Comparison of ENCODE assay signal across 19 mouse cellular contexts in the genomic region with DNA sequence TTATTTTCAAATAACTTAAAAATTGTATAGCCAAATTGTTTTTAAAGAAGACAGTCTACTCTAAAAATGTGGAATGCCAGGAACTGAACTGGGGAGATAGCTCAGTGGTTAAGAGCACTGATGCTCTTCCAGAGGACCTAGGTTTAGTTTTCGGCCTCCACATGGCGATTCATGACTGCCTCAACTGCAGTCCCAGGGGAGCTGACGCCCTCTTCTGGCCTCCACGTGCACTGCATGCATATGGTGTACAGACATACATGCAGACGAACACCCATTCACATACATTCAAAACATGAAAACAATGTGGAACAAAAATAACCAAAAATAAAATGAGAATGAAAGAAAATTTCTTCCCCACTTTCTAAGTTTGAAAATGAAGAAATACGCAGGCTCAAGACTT.
A peak's percentile ranks its signal among the peaks of the same experiment; 100 is the strongest.
DNase-seq lines count a peak whose midpoint lies in the region; ATAC-seq and TF ChIP-seq lines count a peak whose summit lies in the region.
"Had no signal": no experiment of that assay in that cellular context is flagged by ENCODE, and none has a peak within 500 bp of the region (broad histone marks: within the 10 kb centered on the region; RNA-seq: fewer than 3 reads in every experiment).

No protein-coding gene starts in this region.

- no peak for TF ChIP-seq POLR2A in liver, adult 2 months (IDR thresholded peaks at IDR 0.05; ENCODE audit: extremely low read depth, insufficient read depth, low read length)
- TF ChIP-seq POLR2A in ES-Bruce4 (IDR thresholded peaks at IDR 0.05; ENCODE audit: insufficient read depth, low read length): no peak
- TF ChIP-seq POLR2A in embryonic fibroblast, embryonic 13.5 days (IDR thresholded peaks at IDR 0.05; ENCODE audit: low read depth, low read length): no peak

- TF ChIP-seq EP300 in ES-Bruce4 (IDR thresholded peaks at IDR 0.05; ENCODE audit: insufficient read depth, low read depth, low read length): no peak

- H3K9ac ChIP-seq in forebrain, postnatal 0 days: no peak overlapping the region
- no peak overlapping the region for H3K9ac ChIP-seq in forebrain, embryonic 12.5 days
- no peak overlapping the region for H3K9ac ChIP-seq in liver, adult 2 months (ENCODE audit: low read depth, low read length)
- H3K9ac ChIP-seq in liver, embryonic 12.5 days: no peak overlapping the region
- no peak overlapping the region for H3K9ac ChIP-seq in ES-Bruce4 (ENCODE audit: low read depth, poor library complexity, severe bottlenecking)
- H3K9ac ChIP-seq in hindbrain, embryonic 11.5 days (ENCODE audit: low read depth, low read length): no peak overlapping the region
- H3K9ac ChIP-seq: heart, embryonic 15.5 days; limb, embryonic 13.5 days; lung, embryonic 15.5 days; midbrain, embryonic 13.5 days had no signal

- no peaks in the 10 kb centered on the region for H3K79me2 ChIP-seq in liver, adult 2 months (ENCODE audit: control insufficient read depth, insufficient read depth, low read length)

- H3K4me1 ChIP-seq in forebrain, postnatal 0 days (ENCODE audit: insufficient read depth): no peaks in the 10 kb centered on the region; the same call in 1 of the 2 replicates
- H3K4me1 ChIP-seq in forebrain, embryonic 12.5 days: peaks cover 4% of the 10 kb centered on the region
- no peaks in the 10 kb centered on the region for H3K4me1 ChIP-seq in liver, adult 2 months (ENCODE audit: control insufficient read depth, insufficient read depth, low read length)
- no peaks in the 10 kb centered on the region for H3K4me1 ChIP-seq in liver, embryonic 12.5 days
- H3K4me1 ChIP-seq in ES-Bruce4 (ENCODE audit: control insufficient read depth, insufficient read depth, low read length): no peaks in the 10 kb centered on the region
- H3K4me1 ChIP-seq in embryonic fibroblast, embryonic 13.5 days (ENCODE audit: control insufficient read depth, insufficient read depth, low read length): no peaks in the 10 kb centered on the region
- no peaks in the 10 kb centered on the region for H3K4me1 ChIP-seq in hindbrain, embryonic 11.5 days (replicated peaks; ENCODE audit: control insufficient read depth, insufficient read depth, low read length)
- H3K4me1 ChIP-seq: limb, embryonic 13.5 days; lung, embryonic 15.5 days had no signal

- H3K36me3 ChIP-seq in forebrain, postnatal 0 days (ENCODE audit: insufficient read depth): no peaks in the 10 kb centered on the region
- no peaks in the 10 kb centered on the region for H3K36me3 ChIP-seq in forebrain, embryonic 12.5 days (replicated peaks)
- H3K36me3 ChIP-seq in liver, adult 2 months (ENCODE audit: control insufficient read depth, insufficient read depth, low read length): no peaks in the 10 kb centered on the region
- H3K36me3 ChIP-seq in liver, embryonic 12.5 days: no peaks in the 10 kb centered on the region
- no peaks in the 10 kb centered on the region for H3K36me3 ChIP-seq in ES-Bruce4 (ENCODE audit: control insufficient read depth, insufficient read depth, low read length, poor library complexity, severe bottlenecking)
- no peaks in the 10 kb centered on the region for H3K36me3 ChIP-seq in hindbrain, embryonic 11.5 days (ENCODE audit: control insufficient read depth, insufficient read depth, low read length)
- H3K36me3 ChIP-seq: heart, embryonic 15.5 days; limb, embryonic 13.5 days; lung, embryonic 15.5 days; midbrain, embryonic 13.5 days had no signal

- no peak overlapping the region for H3K4me3 ChIP-seq in forebrain, postnatal 0 days (ENCODE audit: low read depth, low read length)
- no peak overlapping the region for H3K4me3 ChIP-seq in forebrain, embryonic 12.5 days (replicated peaks)
- no peak overlapping the region for H3K4me3 ChIP-seq in liver, adult 2 months (ENCODE audit: insufficient read depth, low read depth, low read length)
- H3K4me3 ChIP-seq in liver, embryonic 12.5 days: no peak overlapping the region
- H3K4me3 ChIP-seq in ES-Bruce4 (ENCODE audit: low read depth, low read length): no peak overlapping the region
- H3K4me3 ChIP-seq in embryonic fibroblast, embryonic 13.5 days (ENCODE audit: insufficient read depth, low read length): no peak overlapping the region
- no peak overlapping the region for H3K4me3 ChIP-seq in hindbrain, embryonic 11.5 days (ENCODE audit: low read depth, low read length)
- H3K4me3 ChIP-seq: heart, embryonic 15.5 days; limb, embryonic 13.5 days; lung, embryonic 15.5 days; midbrain, embryonic 13.5 days had no signal

- no peaks in the 10 kb centered on the region for H3K27me3 ChIP-seq in forebrain, postnatal 0 days (ENCODE audit: insufficient read depth, low read length)
- H3K27me3 ChIP-seq in forebrain, embryonic 12.5 days: no peaks in the 10 kb centered on the region
- H3K27me3 ChIP-seq in liver, adult 2 months (ENCODE audit: control insufficient read depth, insufficient read depth, low read length): no peaks in the 10 kb centered on the region
- H3K27me3 ChIP-seq in liver, embryonic 12.5 days (replicated peaks): no peaks in the 10 kb centered on the region
- H3K27me3 ChIP-seq in ES-Bruce4 (ENCODE audit: control insufficient read depth, insufficient read depth, low read length, poor library complexity, severe bottlenecking): no peaks in the 10 kb centered on the region
- no peaks in the 10 kb centered on the region for H3K27me3 ChIP-seq in hindbrain, embryonic 11.5 days (ENCODE audit: control insufficient read depth, insufficient read depth, low read length)
- H3K27me3 ChIP-seq: heart, embryonic 15.5 days; limb, embryonic 13.5 days; lung, embryonic 15.5 days; midbrain, embryonic 13.5 days had no signal

- 92% methylated on average over 6 of the region's 6 CpGs for WGBS in forebrain, postnatal 0 days
- WGBS in forebrain, embryonic 12.5 days: 92% methylated on average over 6 of the region's 6 CpGs
- WGBS in liver, adult 2 months: 93% methylated on average over 6 of the region's 6 CpGs
- 69% methylated on average over 6 of the region's 6 CpGs for WGBS in liver, embryonic 12.5 days (ENCODE audit: insufficient replicate concordance)
- WGBS in hindbrain, embryonic 11.5 days: 87% methylated on average over 6 of the region's 6 CpGs

- no peak overlapping the region for H3K27ac ChIP-seq in forebrain, postnatal 0 days (ENCODE audit: low read depth, low read length)
- no peak overlapping the region for H3K27ac ChIP-seq in forebrain, embryonic 12.5 days
- H3K27ac ChIP-seq in liver, adult 2 months (replicated peaks; ENCODE audit: insufficient read depth, low read depth, low read length): no peak overlapping the region
- H3K27ac ChIP-seq in liver, embryonic 12.5 days: no peak overlapping the region
- no peak overlapping the region for H3K27ac ChIP-seq in ES-Bruce4 (ENCODE audit: insufficient read depth, low read length)
- no peak overlapping the region for H3K27ac ChIP-seq in embryonic fibroblast, embryonic 13.5 days (ENCODE audit: insufficient read depth, low read length)
- H3K27ac ChIP-seq in hindbrain, embryonic 11.5 days (ENCODE audit: low read depth, low read length): no peak overlapping the region
- H3K27ac ChIP-seq: heart, embryonic 15.5 days; kidney, postnatal 0 days; limb, embryonic 13.5 days; lung, embryonic 15.5 days had no signal

- no peak for DNase-seq in forebrain, postnatal 0 days
- DNase-seq in liver, adult 2 months (ENCODE audit: extremely low read depth, low read depth, low spot score): no peak
- no peak for DNase-seq in MN1 (ENCODE audit: low spot score)
- no peak for DNase-seq in hindbrain, embryonic 11.5 days (ENCODE audit: low spot score)
- DNase-seq: adrenal gland, adult 2 months; cerebellum, adult 11 months; cerebellum, postnatal 25 days; heart, adult 11 months; right cerebral cortex, adult 18-20 months; thymus, postnatal 14 days had no signal

- TF ChIP-seq CTCF in forebrain, postnatal 0 days (IDR thresholded peaks at IDR 0.05; ENCODE audit: low read depth): peak; percentile 29
- TF ChIP-seq CTCF in liver, adult 2 months (IDR thresholded peaks at IDR 0.05; ENCODE audit: low read depth, low read length): peak; percentile 47
- peak; percentile 27 for TF ChIP-seq CTCF in ES-Bruce4 (IDR thresholded peaks at IDR 0.05; ENCODE audit: low read depth, low read length)
- TF ChIP-seq CTCF in embryonic fibroblast, embryonic 13.5 days (IDR thresholded peaks at IDR 0.05; ENCODE audit: borderline replicate concordance, insufficient read depth, low read length): peak; percentile 25; the same call in 1 of the 2 replicates

- ATAC-seq in forebrain, postnatal 0 days: no peak
- no peak for ATAC-seq in forebrain, embryonic 12.5 days (ENCODE audit: low FRiP score)
- no peak for ATAC-seq in liver, embryonic 12.5 days
- ATAC-seq in hindbrain, embryonic 11.5 days (ENCODE audit: low FRiP score): no peak

- no peaks in the 10 kb centered on the region for H3K9me3 ChIP-seq in forebrain, postnatal 0 days (ENCODE audit: low read length)
- 0 out of 2 replicates have a peak, but pooled peaks cover 3% of the 10 kb centered on the region for H3K9me3 ChIP-seq in forebrain, embryonic 12.5 days
- no peaks in the 10 kb centered on the region for H3K9me3 ChIP-seq in liver, embryonic 12.5 days (replicated peaks)
- H3K9me3 ChIP-seq in ES-Bruce4 (replicated peaks; ENCODE audit: control insufficient read depth, insufficient read depth, low read length, poor library complexity, severe bottlenecking): no peaks in the 10 kb centered on the region
- no peaks in the 10 kb centered on the region for H3K9me3 ChIP-seq in hindbrain, embryonic 11.5 days (ENCODE audit: control insufficient read depth, low read length)
- H3K9me3 ChIP-seq: heart, embryonic 15.5 days; limb, embryonic 13.5 days; lung, embryonic 15.5 days; midbrain, embryonic 13.5 days had no signal

- H3K4me2 ChIP-seq in forebrain, postnatal 0 days (ENCODE audit: low read depth): no peak overlapping the region
- no peak overlapping the region for H3K4me2 ChIP-seq in forebrain, embryonic 12.5 days
- no peak overlapping the region for H3K4me2 ChIP-seq in liver, embryonic 12.5 days
- H3K4me2 ChIP-seq in hindbrain, embryonic 11.5 days (replicated peaks; ENCODE audit: low read depth, low read length): no peak overlapping the region
- H3K4me2 ChIP-seq: heart, embryonic 15.5 days; limb, embryonic 13.5 days; lung, embryonic 15.5 days; midbrain, embryonic 13.5 days had no signal
